Mouse (Mus musculus): ENCODE measurements around the gene 4930519P11Rik.
A peak's percentile ranks its signal among the peaks of the same experiment; 100 is the strongest.

The 4930519P11Rik gene

GRCm38 (mm10) chr2:154632203-154632780, 19.1 kb upstream of the 4930519P11Rik start:
- DNase-seq (ENCODE audit: low spot score), result no peak

- DNase-seq (ENCODE audit: low spot score), result no peak
Observed at GRCm38 (mm10) chr2:154630531-154630930, 17.3 kb upstream of the 4930519P11Rik start.

- DNase-seq (ENCODE audit: low spot score), result no peak
Observed at GRCm38 (mm10) chr2:154624137-154624536, 10.9 kb upstream of the 4930519P11Rik start.

- DNase-seq (ENCODE audit: low spot score), result no peak
Observed at GRCm38 (mm10) chr2:154621684-154622083, 8.4 kb upstream of the 4930519P11Rik start.

- no peak for DNase-seq (ENCODE audit: low spot score)
Observed at GRCm38 (mm10) chr2:154617061-154617460, 3.8 kb upstream of the 4930519P11Rik start.

GRCm38 (mm10) chr2:154615674-154616073, 2.4 kb upstream of the 4930519P11Rik start:
- no peak for DNase-seq (ENCODE audit: low spot score)

- no peak for DNase-seq (ENCODE audit: low spot score)
Observed at GRCm38 (mm10) chr2:154614841-154615576, 1.8 kb upstream of the 4930519P11Rik start.

GRCm38 (mm10) chr2:154609050-154609767, 4.0 kb downstream of the 4930519P11Rik start:
- DNase-seq (ENCODE audit: low spot score), result no peak

- DNase-seq (ENCODE audit: low spot score), result no peak
Observed at GRCm38 (mm10) chr2:154606965-154607364, 6.3 kb downstream of the 4930519P11Rik start.

- no peak for DNase-seq (ENCODE audit: low spot score)
Observed at GRCm38 (mm10) chr2:154604156-154604555, 9.1 kb downstream of the 4930519P11Rik start.

- DNase-seq (ENCODE audit: low spot score), result peak; percentile 99
Observed at GRCm38 (mm10) chr2:154603638-154604153, 9.5 kb downstream of the 4930519P11Rik start, which contains the start of gene Pxmp4. TSS of gene Pxmp4 (minus strand) at chr2:154603708.

GRCm38 (mm10) chr2:154603007-154603637, 10.1 kb downstream of the 4930519P11Rik start:
- no peak for DNase-seq (ENCODE audit: low spot score)

- no peak for DNase-seq (ENCODE audit: low spot score)
Observed at GRCm38 (mm10) chr2:154601324-154601723, 11.9 kb downstream of the 4930519P11Rik start.

GRCm38 (mm10) chr2:154600586-154600985, 12.7 kb downstream of the 4930519P11Rik start:
- no peak for DNase-seq (ENCODE audit: low spot score)

- DNase-seq (ENCODE audit: low spot score), result no peak
Observed at GRCm38 (mm10) chr2:154597399-154597798, 15.8 kb downstream of the 4930519P11Rik start.

GRCm38 (mm10) chr2:154595775-154596174, 17.5 kb downstream of the 4930519P11Rik start:
- no peak for DNase-seq (ENCODE audit: low spot score)

GRCm38 (mm10) chr2:154593025-154593424, 20.2 kb downstream of the 4930519P11Rik start:
- no peak for DNase-seq (ENCODE audit: low spot score)

GRCm38 (mm10) chr2:154591239-154591638, 22.0 kb downstream of the 4930519P11Rik start:
- no peak for DNase-seq (ENCODE audit: low spot score)

GRCm38 (mm10) chr2:154589051-154589450, 24.2 kb downstream of the 4930519P11Rik start:
- DNase-seq (ENCODE audit: low spot score), result no peak

- DNase-seq (ENCODE audit: low spot score), result no peak
Observed at GRCm38 (mm10) chr2:154586405-154586804, 26.8 kb downstream of the 4930519P11Rik start.

GRCm38 (mm10) chr2:154584931-154585601, 28.2 kb downstream of the 4930519P11Rik start:
- DNase-seq (ENCODE audit: low spot score), result no peak
